Mouse (Mus musculus) limb, embryonic 13.5 days (tissue): ENCODE measurements around the gene Ptpru. TPM values are rescaled to one million over a fixed set of nuclear protein-coding genes. Genes with fewer than 3 reads are reported as not detected.
"Not testable (repeated sequence)": the region's sequence is repeated elsewhere in the genome, so short reads cannot be mapped to it uniquely, and the experiment has no call there.

ENCODE experiments used
- ATAC-seq: fragments of 200-750 bp; cut with Nextera tagmentation; 2 replicates; pipeline ENCODE4 v1.8.0; 2017; ENCODE audit warnings: low read depth, moderate number of reproducible peaks, moderate TSS enrichment; ENCODE audit not compliant: low FRiP score
- H3K27ac ChIP-seq: fragments of 300-500 bp; sonication (generic); 2 replicates; pipeline ENCODE4 v1.5.1; 2015; ENCODE audit warnings: inconsistent platforms, mild to moderate bottlenecking, moderate library complexity
- H3K27me3 ChIP-seq: fragments of 300-500 bp; sonication (generic); 2 replicates; pipeline ENCODE4 v1.6.1; 2015; ENCODE audit warnings: mild to moderate bottlenecking, inconsistent platforms
- H3K36me3 ChIP-seq: fragments of 300-500 bp; sonication (generic); 2 replicates; pipeline ENCODE4 v1.6.1; 2015; ENCODE audit warnings: inconsistent platforms, mild to moderate bottlenecking, moderate library complexity
- H3K4me1 ChIP-seq: fragments of 300-500 bp; sonication (generic); 2 replicates; pipeline ENCODE4 v1.6.1; 2015; ENCODE audit warnings: inconsistent platforms
- H3K4me2 ChIP-seq: fragments of 300-500 bp; sonication (generic); replicated peaks from 2 replicates; pipeline ENCODE4 v1.6.1; 2015; ENCODE audit warnings: inconsistent platforms, mild to moderate bottlenecking, moderate library complexity
- H3K4me3 ChIP-seq: fragments of 300-500 bp; sonication (generic); 2 replicates; pipeline ENCODE4 v1.5.1; 2015; ENCODE audit warnings: moderate library complexity, mild to moderate bottlenecking, inconsistent platforms
- H3K9ac ChIP-seq: fragments of 300-500 bp; sonication (generic); 2 replicates; pipeline ENCODE4 v1.6.1; 2015; ENCODE audit warnings: mild to moderate bottlenecking, inconsistent platforms
- H3K9me3 ChIP-seq: fragments of 300-500 bp; sonication (generic); 2 replicates; pipeline ENCODE4 v1.6.1; 2016; ENCODE audit warnings: inconsistent platforms
- WGBS: fragments of 180-500 bp; shearing (Covaris S2); methylation state at CpG from one replicate; pipeline ENCODE4 v1.1.7; 2015; 5-methylcytosine and 5-hydroxymethylcytosine counted together
- polyA plus RNA-seq: library from polyadenylated mRNA; unstranded; fragments of >200 nt; fragmentation: Nextera tagmentation; extraction: Ambion mirVana; gene quantifications from 2 replicates; pipeline ENCODE4 v1.2.1, GENCODE M21; 2015

Ptpru gene
- polyA plus RNA-seq, 1 experiment from 2014 or later: 20.0 TPM

GRCm38 (mm10) chr4:131805255-131805654, 32.8 kb downstream of the Ptpru start:
- Histone ChIP-seq H3K36me3 (peaks cover 2% of the 10 kb centered on the region), H3K27me3 (no peaks in the 10 kb centered on the region), H3K4me1 (peaks cover 10% of the 10 kb centered on the region), H3K9ac (no peak overlapping the region), H3K4me2 (no peak overlapping the region), H3K27ac (no peak overlapping the region), H3K9me3 (no peaks in the 10 kb centered on the region), H3K4me3 (no peak overlapping the region)
- 66% methylated on average over 3 of the region's 3 CpGs for WGBS
- ATAC-seq: no peak

- H3K27me3 ChIP-seq, H3K4me3 ChIP-seq, H3K36me3 ChIP-seq, H3K9ac ChIP-seq, H3K27ac ChIP-seq, H3K4me2 ChIP-seq, H3K9me3 ChIP-seq: not testable (repeated sequence)
- peaks cover 10% of the 10 kb centered on the region for H3K4me1 ChIP-seq
- 92% methylated on average over 3 of the region's 6 CpGs for WGBS
- peak; percentile 59; the same call in 1 of the 2 replicates for ATAC-seq
Measured at GRCm38 (mm10) chr4:131804732-131805131, 33.4 kb downstream of the Ptpru start.

- no peak overlapping the region for H3K27ac ChIP-seq
- ATAC-seq: no peak
- no peak overlapping the region for H3K4me3 ChIP-seq
- H3K27me3 ChIP-seq: no peaks in the 10 kb centered on the region
- peaks cover 2% of the 10 kb centered on the region for H3K36me3 ChIP-seq
- H3K9me3 ChIP-seq: no peaks in the 10 kb centered on the region
- H3K9ac ChIP-seq: no peak overlapping the region
- WGBS: 34% methylated on average over 9 of the region's 9 CpGs
- H3K4me1 ChIP-seq: peaks cover 10% of the 10 kb centered on the region
- no peak overlapping the region for H3K4me2 ChIP-seq
Measured at GRCm38 (mm10) chr4:131803846-131804245, 34.2 kb downstream of the Ptpru start.

- Histone ChIP-seq H3K4me1 (peaks cover 9% of the 10 kb centered on the region), H3K4me3 (no peak overlapping the region), H3K9me3 (no peaks in the 10 kb centered on the region), H3K4me2 (no peak overlapping the region), H3K9ac (no peak overlapping the region), H3K27me3 (no peaks in the 10 kb centered on the region), H3K27ac (no peak overlapping the region), H3K36me3 (peaks cover 2% of the 10 kb centered on the region)
- ATAC-seq: no peak
- WGBS: 34% methylated on average over 4 of the region's 4 CpGs
Measured at GRCm38 (mm10) chr4:131798968-131799367, 39.1 kb downstream of the Ptpru start.

GRCm38 (mm10) chr4:131797920-131798319, 40.2 kb downstream of the Ptpru start:
- Histone ChIP-seq H3K36me3 (peaks cover 6% of the 10 kb centered on the region), H3K4me2 (no peak overlapping the region), H3K9me3 (no peaks in the 10 kb centered on the region), H3K27ac (no peak overlapping the region), H3K9ac (no peak overlapping the region), H3K4me3 (no peak overlapping the region), H3K4me1 (no peaks in the 10 kb centered on the region), H3K27me3 (no peaks in the 10 kb centered on the region)
- no peak for ATAC-seq
- 70% methylated on average over 12 of the region's 12 CpGs for WGBS

GRCm38 (mm10) chr4:131797483-131797882, 40.6 kb downstream of the Ptpru start:
- Histone ChIP-seq H3K4me3 (no peak overlapping the region), H3K9ac (no peak overlapping the region), H3K36me3 (peaks cover 6% of the 10 kb centered on the region), H3K4me1 (no peaks in the 10 kb centered on the region), H3K27ac (no peak overlapping the region), H3K4me2 (no peak overlapping the region), H3K9me3 (no peaks in the 10 kb centered on the region), H3K27me3 (no peaks in the 10 kb centered on the region)
- 83% methylated on average over 7 of the region's 7 CpGs for WGBS
- no peak for ATAC-seq

- no peaks in the 10 kb centered on the region for H3K27me3 ChIP-seq
- WGBS: 75% methylated on average over 14 of the region's 14 CpGs
- H3K9ac ChIP-seq: no peak overlapping the region
- H3K27ac ChIP-seq: no peak overlapping the region
- no peak for ATAC-seq
- no peak overlapping the region for H3K4me2 ChIP-seq
- H3K36me3 ChIP-seq: peaks cover 6% of the 10 kb centered on the region
- no peaks in the 10 kb centered on the region for H3K9me3 ChIP-seq
- H3K4me3 ChIP-seq: no peak overlapping the region
- H3K4me1 ChIP-seq: no peaks in the 10 kb centered on the region
Measured at GRCm38 (mm10) chr4:131796312-131797080, 41.6 kb downstream of the Ptpru start.

GRCm38 (mm10) chr4:131786800-131787199, 51.3 kb downstream of the Ptpru start:
- H3K4me1 ChIP-seq: no peaks in the 10 kb centered on the region
- no peak overlapping the region for H3K4me3 ChIP-seq
- no peaks in the 10 kb centered on the region for H3K9me3 ChIP-seq
- no peaks in the 10 kb centered on the region for H3K27me3 ChIP-seq
- H3K4me2 ChIP-seq: no peak overlapping the region
- WGBS: 80% methylated on average over 7 of the region's 7 CpGs
- no peak overlapping the region for H3K27ac ChIP-seq
- ATAC-seq: no peak
- no peak overlapping the region for H3K9ac ChIP-seq
- peaks cover 8% of the 10 kb centered on the region; the same call in 1 of the 2 replicates for H3K36me3 ChIP-seq

- Histone ChIP-seq H3K4me1 (peaks cover 8% of the 10 kb centered on the region; the same call in 1 of the 2 replicates), H3K9me3 (no peaks in the 10 kb centered on the region), H3K36me3 (peaks cover 8% of the 10 kb centered on the region; the same call in 1 of the 2 replicates), H3K27ac (no peak overlapping the region), H3K9ac (no peak overlapping the region), H3K4me2 (no peak overlapping the region), H3K4me3 (no peak overlapping the region), H3K27me3 (no peaks in the 10 kb centered on the region)
- 15% methylated on average over 9 of the region's 9 CpGs for WGBS
- no peak for ATAC-seq
Measured at GRCm38 (mm10) chr4:131784034-131784433, 54.1 kb downstream of the Ptpru start.

GRCm38 (mm10) chr4:131781023-131781422, 57.1 kb downstream of the Ptpru start:
- Histone ChIP-seq H3K4me2 (no peak overlapping the region), H3K27ac (no peak overlapping the region), H3K4me1 (peaks cover 8% of the 10 kb centered on the region; the same call in 1 of the 2 replicates), H3K36me3 (no peaks in the 10 kb centered on the region), H3K27me3 (no peaks in the 10 kb centered on the region), H3K9me3 (no peaks in the 10 kb centered on the region), H3K9ac (no peak overlapping the region), H3K4me3 (no peak overlapping the region)
- no peak for ATAC-seq
- WGBS: 52% methylated on average over 3 of the region's 3 CpGs

GRCm38 (mm10) chr4:131778616-131779275, 59.3 kb downstream of the Ptpru start:
- Histone ChIP-seq H3K27ac (no peak overlapping the region), H3K4me3 (no peak overlapping the region), H3K36me3 (no peaks in the 10 kb centered on the region), H3K4me2 (no peak overlapping the region), H3K9me3 (no peaks in the 10 kb centered on the region), H3K4me1 (peaks cover 8% of the 10 kb centered on the region; the same call in 1 of the 2 replicates), H3K27me3 (no peaks in the 10 kb centered on the region), H3K9ac (no peak overlapping the region)
- 86% methylated on average over 14 of the region's 14 CpGs for WGBS
- no peak for ATAC-seq

- no peaks in the 10 kb centered on the region for H3K4me1 ChIP-seq
- no peaks in the 10 kb centered on the region for H3K9me3 ChIP-seq
- WGBS: 86% methylated on average over 11 of the region's 11 CpGs
- H3K4me3 ChIP-seq: no peak overlapping the region
- no peaks in the 10 kb centered on the region for H3K27me3 ChIP-seq
- no peak overlapping the region for H3K9ac ChIP-seq
- no peak overlapping the region for H3K27ac ChIP-seq
- peaks cover 14% of the 10 kb centered on the region; the same call in 1 of the 2 replicates for H3K36me3 ChIP-seq
- no peak overlapping the region for H3K4me2 ChIP-seq
- ATAC-seq: no peak
Measured at GRCm38 (mm10) chr4:131771384-131771783, 66.7 kb downstream of the Ptpru start.
